Mouse (Mus musculus): ENCODE data around the gene Sptlc2.

Sptlc2 gene

DNA sequence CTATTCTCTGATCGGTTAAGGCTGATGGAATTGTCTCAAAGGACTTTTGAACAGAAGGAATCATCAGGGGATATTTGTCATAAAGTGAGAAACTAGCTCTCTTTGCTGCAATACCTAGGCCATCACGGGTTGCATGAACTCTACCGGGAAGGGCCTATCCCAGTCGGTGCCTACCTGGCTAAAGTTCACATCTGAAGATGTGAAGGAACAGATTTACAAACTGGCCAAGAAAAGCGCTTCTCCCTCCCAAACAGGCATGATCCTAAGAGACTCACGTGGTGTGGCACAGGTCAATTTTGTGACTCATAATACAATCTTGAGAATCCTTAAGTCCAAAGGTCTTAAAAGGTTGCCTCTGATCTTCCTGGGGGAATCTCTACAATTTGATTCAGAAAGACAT lies 6.2 kb upstream of the Sptlc2 start:
- in situ Hi-C loops (cut with MboI): no loop called here

DNA sequence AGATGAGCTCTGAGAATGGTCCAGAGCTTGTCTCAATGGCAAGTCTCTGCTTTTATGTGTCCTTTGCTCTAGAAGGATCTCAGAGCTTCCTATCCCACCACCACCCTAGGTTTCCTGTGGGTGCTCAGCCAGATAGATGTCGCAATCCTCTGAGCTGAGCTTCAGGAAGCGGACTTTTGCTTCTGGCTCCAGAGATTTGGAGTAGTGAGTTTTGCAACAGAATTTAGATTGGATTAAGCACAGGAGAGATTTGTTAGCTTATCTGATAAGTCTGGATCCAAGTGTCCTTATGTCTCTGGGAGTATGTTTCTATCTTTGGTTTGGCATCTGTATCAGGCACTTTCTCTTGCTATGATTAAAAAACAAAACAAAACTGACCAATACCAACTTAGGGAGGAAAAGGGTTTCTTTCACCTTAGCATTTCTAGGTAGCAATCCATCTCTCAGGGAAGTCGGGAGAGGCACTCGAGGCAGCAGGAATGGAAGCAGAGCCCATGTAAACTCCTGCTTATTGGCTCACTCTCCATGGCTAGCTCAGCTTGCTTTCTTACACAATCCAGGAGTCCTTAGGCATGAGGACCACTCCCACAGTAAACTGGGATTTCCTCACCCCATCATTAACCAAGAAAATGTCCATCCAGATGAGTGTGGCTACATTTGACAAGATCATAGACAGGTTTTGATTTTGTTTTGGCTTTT lies 5.4 kb upstream of the Sptlc2 start:
- in situ Hi-C loops (cut with MboI): no loop called here

DNA sequence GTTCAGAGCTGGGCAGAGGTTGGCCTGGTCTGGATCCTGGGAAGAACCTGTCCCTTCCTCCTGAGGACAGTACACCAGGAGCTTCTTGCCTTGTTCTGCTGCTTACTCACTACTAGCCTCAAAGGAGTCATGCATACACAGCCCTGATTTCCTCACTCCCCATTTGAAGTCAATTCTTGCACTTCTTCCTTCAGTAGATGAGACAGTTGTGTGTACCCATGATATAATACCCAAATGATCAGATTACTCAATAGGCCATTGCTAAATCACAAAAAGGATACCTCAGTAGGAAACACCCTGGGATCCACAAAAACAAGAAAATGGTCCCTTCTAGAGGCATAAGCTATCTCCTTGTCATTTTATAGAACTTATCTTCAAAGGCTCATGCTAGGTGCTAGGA lies 3.2 kb upstream of the Sptlc2 start:
- in situ Hi-C loops (cut with MboI): no loop called here

DNA sequence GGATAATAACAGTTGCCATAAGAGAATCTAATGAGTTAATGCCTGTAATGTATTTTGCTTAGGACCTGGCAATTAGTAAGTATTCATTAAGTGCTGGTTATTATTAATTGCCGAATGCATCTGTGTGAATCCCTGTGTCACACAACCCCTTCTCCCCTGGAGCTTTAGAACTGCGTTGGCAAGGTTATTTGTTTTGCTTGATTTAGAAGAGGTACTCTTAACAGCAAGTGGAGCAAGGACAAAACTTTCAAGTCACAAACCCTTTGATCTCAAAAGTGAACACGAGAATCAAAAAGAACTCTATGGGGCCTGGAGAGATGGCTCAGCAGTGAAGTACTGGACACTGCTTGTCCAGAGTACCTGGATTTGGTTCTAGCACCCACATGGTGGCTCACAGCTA lies 1.1 kb upstream of the Sptlc2 start:
- in situ Hi-C loops (cut with MboI): no loop called here

DNA sequence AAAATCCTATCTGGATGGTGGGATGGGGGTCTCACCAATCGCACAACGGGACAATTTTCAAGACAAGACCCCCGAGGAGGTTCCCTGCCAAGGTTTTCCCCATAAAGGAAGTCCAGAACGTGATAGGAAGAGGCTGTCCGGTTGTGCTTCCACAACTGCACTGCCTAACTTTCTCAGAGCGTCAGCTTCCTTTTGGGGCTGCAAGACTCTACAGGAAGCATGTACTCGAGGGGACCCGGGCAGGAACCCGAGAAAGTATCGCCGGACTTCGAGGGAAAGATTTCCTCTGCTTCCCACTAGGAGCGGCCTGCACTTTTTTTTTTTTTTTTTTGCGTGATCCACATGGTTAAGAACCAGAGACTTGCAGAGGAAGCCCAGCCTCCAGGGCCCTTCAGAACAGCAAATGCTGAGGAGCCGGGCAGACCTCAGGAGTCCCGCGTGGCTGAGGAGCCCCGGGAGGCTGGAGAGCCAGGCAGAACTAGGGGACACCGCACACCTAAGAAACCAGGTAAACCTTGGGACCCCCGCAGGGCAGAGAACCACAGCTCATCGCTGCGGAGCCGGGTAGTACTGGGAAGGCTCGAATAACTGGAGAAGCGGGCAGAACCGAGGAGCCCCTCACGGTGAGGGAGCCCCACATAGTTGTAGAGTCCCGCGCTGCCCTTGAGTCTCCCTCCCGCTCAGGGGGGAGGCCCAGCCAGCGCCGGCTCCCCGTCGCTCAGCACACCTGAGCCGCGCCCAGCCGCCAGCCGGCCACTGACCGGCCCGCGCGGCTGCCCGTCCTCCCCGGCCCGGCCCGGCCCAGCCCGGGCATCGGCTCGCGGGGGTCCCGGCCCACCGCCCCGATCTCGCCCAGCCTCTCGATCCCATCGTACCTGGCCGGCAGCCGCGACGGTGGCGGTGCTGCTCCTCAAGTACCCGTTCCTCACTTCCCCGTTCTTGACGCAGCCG lies 709 bp downstream of the Sptlc2 start:
- in situ Hi-C loops (cut with MboI): no loop called here

DNA sequence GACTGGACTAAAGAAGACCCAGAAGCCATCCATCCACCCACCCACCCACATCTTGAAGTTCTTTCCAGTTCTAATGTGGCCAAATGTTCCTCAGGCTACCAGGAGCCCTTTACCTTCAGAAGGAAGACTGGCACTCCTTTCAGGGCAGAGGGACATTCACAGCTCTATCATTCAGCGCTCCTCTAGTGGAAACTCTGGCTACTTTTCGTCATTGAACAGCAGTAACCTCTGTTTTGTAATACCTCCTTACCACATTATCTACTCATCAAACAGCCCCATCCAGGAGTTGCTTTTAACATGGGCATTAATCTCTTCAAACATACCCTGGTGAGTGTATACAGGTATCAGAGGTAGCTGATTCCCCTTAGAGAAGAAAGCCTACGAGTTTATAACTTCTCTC lies 3.1 kb downstream of the Sptlc2 start:
- in situ Hi-C loops (cut with MboI): no loop called here

DNA sequence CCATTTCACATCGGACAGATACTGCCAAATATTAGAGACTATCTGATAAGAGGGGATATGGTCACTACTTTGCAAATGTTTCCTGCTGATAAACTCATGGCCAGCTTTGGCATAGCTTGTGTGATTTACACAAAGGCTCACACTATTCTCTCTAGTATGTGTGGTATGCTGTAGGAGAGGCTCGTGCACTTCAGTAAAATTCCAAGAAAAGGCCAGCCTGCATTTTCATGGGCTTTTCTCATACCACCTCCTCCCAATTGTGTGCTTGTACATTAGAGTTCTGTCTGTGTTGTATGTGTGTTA lies 6.8 kb downstream of the Sptlc2 start:
- in situ Hi-C loops (cut with MboI): no loop called here

DNA sequence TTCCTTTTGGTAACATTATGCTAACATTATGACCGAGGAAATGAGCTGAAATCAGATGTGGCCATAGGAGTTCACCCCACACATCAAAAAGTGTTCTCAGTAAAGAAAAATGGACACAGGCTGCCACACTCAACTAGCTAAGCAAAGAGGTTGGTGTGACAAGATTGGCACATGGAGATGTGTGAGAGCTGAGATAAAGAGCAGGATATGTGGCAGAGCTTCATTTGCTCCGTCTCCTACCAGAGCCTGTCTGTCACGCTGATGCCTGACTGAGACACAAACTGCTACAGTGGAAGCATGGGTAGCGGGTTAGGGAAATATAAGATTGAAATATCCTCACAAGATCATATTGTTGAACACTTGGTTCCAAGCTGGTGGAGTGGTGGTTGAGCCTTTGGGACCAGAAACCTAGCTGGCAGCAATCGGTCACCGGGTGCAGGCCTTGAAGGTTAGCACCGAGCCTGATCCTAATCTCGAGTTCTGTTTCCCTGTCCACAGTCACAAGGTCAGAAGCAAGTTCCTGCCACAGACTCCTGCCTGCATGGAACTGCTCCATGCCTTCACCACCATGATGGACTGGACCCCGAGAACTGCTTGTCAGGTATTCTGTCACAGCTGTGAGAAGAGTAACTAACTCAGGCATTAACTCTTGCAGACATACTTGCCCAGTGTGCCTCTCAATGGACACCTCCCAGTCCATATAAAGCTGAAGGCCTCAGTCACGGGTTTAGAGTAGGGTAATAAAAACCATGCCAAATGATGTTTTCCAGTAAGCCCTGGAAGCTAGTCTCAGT lies 7.4 kb downstream of the Sptlc2 start:
- in situ Hi-C loops (cut with MboI): no loop called here

DNA sequence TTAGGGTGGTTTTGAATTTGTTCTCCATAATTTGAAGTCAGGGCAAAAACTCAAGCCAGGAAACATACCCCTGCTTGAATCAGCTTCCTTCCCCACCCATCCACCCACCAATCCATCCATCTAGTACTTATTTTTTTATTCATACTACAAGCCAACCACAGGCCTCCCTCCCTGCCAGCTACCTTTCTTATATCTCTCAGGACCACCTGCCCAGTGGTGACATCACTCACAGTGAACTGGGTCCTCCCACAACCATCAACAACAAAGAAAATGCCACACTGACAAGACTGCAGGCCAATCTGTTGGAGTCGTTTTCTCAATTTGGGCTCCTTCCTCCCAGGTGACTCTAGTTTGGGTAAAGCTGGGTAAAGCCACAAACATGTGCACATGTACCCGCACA lies 8.7 kb downstream of the Sptlc2 start:
- in situ Hi-C loops (cut with MboI): no loop called here

DNA sequence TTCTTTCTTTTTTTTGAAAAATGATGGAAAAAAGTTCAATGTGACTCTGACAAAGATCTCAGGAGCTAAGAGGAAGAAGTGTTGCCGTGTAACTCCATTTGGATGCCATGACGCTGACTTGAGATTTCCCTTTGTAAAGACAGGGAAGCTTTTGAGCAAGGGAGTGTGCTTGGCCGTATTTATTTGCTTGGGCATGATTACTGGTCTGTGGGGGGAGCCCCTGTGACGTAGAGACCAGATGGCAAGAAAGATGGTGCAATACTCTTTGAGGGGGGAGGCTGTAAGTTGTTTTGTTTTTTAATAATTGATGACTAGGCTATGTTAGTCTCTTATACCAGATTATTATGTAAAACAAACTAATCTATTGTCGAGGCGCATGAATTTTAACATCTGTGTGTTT lies 14.0 kb downstream of the Sptlc2 start:
- in situ Hi-C loops (cut with MboI): no loop called here

DNA sequence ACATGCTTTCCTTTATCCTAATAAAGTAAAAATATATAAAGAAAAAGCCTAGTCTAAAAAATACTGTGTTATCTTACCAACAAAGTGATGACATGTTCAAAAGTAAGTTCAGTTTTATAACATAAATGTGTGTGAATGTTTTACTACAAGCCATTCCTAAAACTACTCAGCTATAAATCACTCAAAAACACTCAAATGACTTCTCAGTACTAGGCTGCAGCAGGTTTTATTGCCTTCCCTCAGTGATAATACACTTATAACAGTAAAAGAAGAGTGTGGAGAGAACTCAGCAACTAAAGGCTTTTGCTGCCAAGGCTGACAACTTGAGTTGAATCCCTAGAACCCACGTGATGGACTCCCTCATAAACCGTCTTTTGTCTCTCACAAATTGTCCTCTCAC lies 18.8 kb downstream of the Sptlc2 start:
- in situ Hi-C loops (cut with MboI): no loop called here

DNA sequence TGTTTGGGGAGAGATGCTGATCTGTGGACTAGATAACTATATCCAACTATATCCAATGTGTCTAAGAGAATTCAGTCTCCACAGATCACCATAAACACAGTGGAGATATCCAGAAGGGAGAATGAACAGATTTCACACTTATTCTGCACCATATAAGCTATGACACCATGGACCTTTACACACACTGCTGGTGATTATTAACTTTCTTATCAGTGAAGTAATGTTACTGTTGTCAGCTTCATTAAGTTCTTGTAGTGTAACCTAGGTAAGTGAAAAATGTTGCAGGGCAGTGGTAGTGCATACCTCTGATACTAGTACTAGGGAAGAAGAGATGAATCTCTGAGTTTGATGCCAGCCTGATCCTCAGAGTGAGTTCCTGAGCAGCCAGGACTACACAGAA lies 20.1 kb downstream of the Sptlc2 start:
- in situ Hi-C loops (cut with MboI): no loop called here

DNA sequence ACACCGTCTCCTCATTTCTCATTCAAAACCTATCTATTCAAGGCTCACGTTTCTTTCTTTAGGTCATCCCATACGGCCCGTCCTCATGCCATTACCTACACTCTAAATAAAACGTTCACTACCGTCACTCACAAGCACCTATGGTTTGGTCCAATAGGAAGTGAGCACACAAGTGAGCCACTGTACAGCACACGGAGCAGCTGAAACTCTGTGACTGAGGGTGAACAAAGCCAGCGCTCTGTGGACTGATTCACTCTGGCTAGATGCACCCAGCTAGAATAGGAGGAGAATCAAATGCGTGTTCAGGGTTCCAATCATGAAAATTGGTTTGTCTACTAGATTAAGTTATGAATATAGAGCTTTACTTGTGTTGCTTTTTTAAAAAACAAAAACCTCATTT lies 22.5 kb downstream of the Sptlc2 start:
- in situ Hi-C loops (cut with MboI): no loop called here

DNA sequence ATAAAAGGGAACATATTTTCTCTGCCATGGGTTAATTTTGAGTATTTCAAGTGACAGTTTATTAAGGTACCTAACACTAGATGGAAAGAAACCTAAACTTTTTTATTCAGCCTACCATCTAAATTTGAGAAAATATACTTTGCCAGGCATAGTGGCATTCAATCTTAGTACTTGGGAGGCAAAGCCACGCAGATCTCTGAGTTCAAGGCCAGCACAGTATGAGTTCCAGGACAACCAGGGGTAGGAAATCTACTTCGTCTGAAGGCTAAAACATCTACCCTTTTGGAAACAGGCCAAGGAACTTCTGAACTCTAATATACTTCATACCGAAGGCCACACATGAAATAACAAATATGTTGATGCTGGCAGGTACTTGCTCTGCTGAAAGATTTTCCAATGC lies 26.0 kb downstream of the Sptlc2 start:
- in situ Hi-C loops (cut with MboI): no loop called here

DNA sequence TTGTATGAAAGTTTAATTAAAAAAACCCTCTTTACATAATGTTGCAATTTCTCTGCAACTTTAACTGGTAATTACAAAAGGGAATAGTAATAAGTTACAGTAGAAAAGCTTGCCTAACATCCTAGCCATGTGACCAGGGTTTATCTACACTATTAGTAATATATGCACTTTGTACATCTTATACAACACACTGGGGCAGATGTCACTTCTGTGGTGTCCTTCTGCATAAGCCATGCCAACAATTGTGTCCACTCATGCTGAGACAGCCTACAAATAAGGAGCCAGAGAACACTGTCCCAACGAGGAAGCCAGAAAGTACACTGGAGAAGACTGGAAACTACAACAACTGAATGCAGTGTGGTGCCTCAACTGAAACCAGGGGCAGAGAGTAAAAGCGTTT lies 40.1 kb downstream of the Sptlc2 start:
- in situ Hi-C loops (cut with MboI): no loop called here

DNA sequence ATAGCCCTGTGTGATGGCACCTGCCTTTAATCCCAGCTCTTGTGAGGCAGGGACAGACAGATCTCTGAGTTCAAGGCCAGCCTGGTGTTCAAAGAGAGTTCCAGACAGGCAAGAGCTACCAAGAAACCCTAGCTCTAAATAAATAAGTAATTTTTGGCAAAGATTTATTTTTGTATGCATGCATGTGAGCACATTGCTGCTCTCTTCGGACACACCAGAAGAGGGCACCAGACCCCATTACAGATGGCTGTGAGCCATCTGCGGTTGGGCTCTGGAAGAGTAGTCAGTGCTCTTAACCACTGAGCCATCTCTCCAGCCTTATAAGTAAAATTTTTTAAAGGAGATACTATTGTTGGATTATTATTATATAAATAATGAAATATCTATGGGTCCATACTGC lies 40.6 kb downstream of the Sptlc2 start:
- in situ Hi-C loops (cut with MboI): no loop called here

DNA sequence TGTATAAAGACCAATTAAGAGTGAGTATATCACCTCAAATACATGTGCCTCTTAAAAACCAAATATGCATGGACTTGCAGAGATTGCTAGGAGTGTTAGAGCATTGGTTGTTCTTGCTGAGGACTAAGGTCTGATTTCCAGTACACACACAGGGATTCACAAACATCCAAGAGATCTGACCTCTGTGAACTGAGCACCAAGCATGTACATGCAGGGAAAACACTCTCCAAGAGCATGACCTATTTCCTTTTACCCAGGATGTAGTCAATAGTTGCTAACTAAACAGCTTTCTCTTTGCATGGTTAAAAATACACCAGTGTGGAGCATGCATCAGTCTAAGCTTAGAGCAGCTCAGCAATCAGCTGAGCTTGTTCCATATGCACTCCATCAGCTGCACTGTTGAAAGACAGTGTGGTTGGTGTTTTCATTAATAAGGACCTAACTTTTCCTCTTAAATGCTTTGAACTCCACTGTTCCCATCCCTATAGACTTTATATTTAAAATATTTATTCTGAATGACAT lies 45.0 kb downstream of the Sptlc2 start:
- in situ Hi-C loops (cut with MboI): no loop called here

DNA sequence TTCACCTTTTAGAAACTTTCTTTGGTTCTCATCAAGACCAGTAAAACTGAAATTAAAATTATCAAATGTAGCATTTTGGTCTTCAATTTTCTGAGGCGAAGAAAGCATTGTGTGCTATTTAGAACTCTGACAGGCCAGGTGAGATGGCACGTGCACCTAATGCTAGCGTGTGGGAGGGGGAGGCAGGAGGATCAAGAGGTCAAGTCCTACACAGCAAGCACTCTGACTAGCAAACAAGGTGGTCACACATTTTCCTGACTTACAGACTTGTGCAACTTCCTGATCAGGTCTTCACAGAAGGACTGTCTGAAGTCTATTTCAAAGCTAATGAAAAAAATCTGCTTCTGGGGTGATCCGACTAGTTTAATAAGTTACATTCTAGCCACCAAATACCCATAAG lies 50.1 kb downstream of the Sptlc2 start:
- in situ Hi-C loops (cut with MboI): no loop called here

DNA sequence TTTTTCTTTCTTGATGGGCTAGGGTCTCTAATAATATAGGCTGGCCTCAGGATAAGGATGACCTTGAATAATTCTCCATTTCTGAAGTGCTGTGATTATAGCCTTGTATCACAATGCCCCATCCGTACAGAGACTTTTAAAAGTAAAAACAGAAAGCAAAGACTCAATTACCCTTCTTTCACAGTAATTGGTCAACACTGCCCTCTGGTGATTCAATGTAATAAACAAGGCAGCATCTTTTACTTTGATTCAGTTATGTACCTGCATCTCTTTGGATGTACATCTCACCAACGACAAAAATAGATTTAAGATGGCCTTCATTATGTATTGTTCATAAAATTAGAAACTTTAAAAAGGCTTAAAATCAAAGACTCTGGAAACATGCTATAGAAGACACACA lies 53.3 kb downstream of the Sptlc2 start:
- in situ Hi-C loops (cut with MboI): no loop called here

DNA sequence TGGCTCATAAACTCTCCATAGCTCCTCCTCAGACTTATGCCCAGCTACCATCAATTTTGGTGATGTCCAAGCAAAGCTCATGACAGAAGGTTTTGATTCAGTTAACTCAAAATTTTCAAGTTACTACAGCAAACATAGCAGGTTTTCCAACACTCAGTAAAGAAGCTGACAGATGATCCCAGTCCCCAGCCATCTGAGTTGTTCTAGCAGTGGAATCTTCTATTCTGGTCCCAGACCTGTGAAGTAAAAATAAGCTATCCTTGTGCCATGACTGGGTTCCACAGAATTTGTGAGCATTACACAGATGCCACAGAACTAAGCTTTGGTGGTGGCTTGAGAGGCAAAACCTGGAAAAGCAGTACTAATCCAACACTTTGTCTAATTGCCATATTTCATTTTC lies 54.4 kb downstream of the Sptlc2 start:
- in situ Hi-C loops (cut with MboI): no loop called here

DNA sequence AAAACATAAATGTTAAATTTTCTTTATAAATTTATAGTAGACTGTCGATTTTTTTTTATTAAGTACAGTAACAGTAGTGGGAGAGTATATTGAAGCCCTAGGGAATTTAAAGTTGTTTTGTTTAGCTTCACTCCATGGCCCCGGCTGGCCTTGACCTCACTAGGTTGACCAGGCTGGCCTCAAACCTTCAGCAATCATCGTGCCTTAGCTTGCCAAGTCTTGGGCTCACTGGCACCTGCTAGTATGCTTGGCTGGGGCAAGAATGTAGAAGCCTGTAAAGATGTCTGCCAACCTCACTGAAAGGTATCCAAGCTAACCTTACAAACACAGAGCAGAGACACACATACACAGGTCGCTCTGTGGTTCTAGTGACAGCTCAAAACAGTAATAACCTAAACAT lies 55.6 kb downstream of the Sptlc2 start:
- in situ Hi-C loops (cut with MboI): no loop called here

DNA sequence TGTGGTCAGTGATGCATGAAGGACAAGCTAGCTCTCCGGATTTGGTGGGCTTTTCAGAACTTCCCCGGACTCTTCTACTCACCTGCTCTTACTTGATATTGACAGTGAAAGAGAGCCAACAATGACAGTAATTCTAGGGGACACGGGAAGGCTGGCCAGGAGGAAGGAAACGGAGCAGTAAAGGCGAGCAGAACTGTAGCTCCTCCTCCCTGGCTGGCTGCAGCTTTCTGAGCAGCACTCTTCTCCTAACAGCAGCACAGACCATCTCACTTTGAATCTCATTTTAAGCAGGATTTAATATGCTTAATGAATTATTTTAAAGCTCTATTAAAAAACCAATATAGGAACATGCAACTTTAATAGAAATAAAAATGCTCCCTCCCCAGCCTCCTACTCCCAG lies 56.2 kb downstream of the Sptlc2 start:
- in situ Hi-C loops (cut with MboI): no loop called here

DNA sequence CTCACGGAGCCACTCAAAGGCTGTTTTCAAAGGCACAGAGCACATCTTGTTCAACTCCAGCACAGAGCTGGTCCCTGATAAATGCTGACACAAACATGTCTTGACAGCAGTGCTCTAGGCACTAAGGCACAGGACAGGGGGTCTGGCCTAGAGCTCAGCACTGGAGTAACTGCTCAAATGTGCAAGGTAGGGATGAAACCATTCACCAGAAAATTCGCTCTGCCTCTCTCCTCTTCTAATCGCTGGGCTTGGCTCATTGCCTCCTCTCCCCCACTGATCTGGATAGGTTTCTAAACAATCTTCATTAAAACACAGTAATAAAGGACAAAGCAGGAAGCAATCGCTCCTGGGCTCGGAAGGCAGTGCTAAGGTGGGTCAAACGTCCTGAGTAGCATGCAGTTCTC lies 57.1 kb downstream of the Sptlc2 start:
- in situ Hi-C loops (cut with MboI): no loop called here
